Mouse (Mus musculus) heart, postnatal 0 days (tissue): Measurements from ENCODE around the gene Lins1.

Experiments
- CTCF ChIP-seq: IDR thresholded peaks from 2 replicates; pipeline ENCODE4 v1.5.1; 2016; ENCODE audit warnings: antibody characterized with exemption, control low read depth, low read depth
- EP300 ChIP-seq: IDR thresholded peaks from 2 replicates; pipeline ENCODE4 v1.6.1; 2016; ENCODE audit warnings: antibody characterized with exemption, low read depth

DNA sequence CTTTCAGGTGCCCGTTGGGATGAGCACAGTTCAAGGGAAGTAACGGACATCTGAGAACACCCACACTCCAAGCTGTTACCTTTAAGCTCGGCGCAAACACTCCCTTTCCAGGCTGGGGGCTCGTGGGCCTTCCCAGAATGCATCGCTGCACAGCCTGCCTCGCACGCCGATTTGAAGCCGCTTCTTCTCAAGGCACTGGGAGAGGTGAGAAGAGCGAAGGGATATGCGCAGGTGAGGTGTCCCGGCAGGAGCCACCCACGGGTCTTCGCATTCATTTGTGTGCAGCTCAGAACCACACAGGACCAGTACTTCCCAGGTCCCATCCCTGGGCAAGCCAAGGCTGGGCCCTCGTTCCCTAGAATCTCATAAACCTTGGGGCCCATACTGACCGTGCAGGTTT lies 43.7 kb downstream of the Lins1 start:
- TF ChIP-seq EP300 = no peak
- TF ChIP-seq CTCF = no peak
